Mouse (Mus musculus): ENCODE measurements around the gene Clec16a. TPM values are rescaled to one million over a fixed set of nuclear protein-coding genes. Genes with fewer than 3 reads are reported as not detected.

Gene Clec16a
- polyA plus RNA-seq, 1 experiment = 19.6 TPM

- no peak for TF ChIP-seq GATA1 (IDR thresholded peaks at IDR 0.05; ENCODE audit: low read length)
Measured at GRCm38 (mm10) chr16:10781862-10782371, 236.8 kb downstream of the Clec16a start.

- TF ChIP-seq GATA1 (IDR thresholded peaks at IDR 0.05; ENCODE audit: low read length) = no peak
Measured at GRCm38 (mm10) chr16:10782377-10783151, 237.4 kb downstream of the Clec16a start.

- no peak for TF ChIP-seq GATA1 (IDR thresholded peaks at IDR 0.05; ENCODE audit: low read length)
Measured at GRCm38 (mm10) chr16:10783152-10783434, 238.0 kb downstream of the Clec16a start.

- TF ChIP-seq GATA1 (IDR thresholded peaks at IDR 0.05; ENCODE audit: low read length) = no peak
Measured at GRCm38 (mm10) chr16:10783451-10783850, 238.3 kb downstream of the Clec16a start.

GRCm38 (mm10) chr16:10783883-10784792, 239.0 kb downstream of the Clec16a start:
- no peak for TF ChIP-seq GATA1 (IDR thresholded peaks at IDR 0.05; ENCODE audit: low read length)

GRCm38 (mm10) chr16:10784793-10785370, 239.7 kb downstream of the Clec16a start:
- TF ChIP-seq GATA1 (IDR thresholded peaks at IDR 0.05; ENCODE audit: low read length) = no peak

GRCm38 (mm10) chr16:10785371-10786231, 240.5 kb downstream of the Clec16a start, which contains the start of gene Socs1:
TSS of gene Socs1 (minus strand) at chr16:10785536.
- TF ChIP-seq GATA1 (IDR thresholded peaks at IDR 0.05; ENCODE audit: low read length) = no peak

- TF ChIP-seq GATA1 (IDR thresholded peaks at IDR 0.05; ENCODE audit: low read length) = no peak
Measured at GRCm38 (mm10) chr16:10786288-10786687, 241.1 kb downstream of the Clec16a start.

GRCm38 (mm10) chr16:10786782-10787547, 241.8 kb downstream of the Clec16a start:
- no peak for TF ChIP-seq GATA1 (IDR thresholded peaks at IDR 0.05; ENCODE audit: low read length)

GRCm38 (mm10) chr16:10787548-10788058, 242.5 kb downstream of the Clec16a start:
- no peak for TF ChIP-seq GATA1 (IDR thresholded peaks at IDR 0.05; ENCODE audit: low read length)

GRCm38 (mm10) chr16:10788271-10788670, 243.1 kb downstream of the Clec16a start, which contains the start of gene Tnp2:
TSS of gene Tnp2 (minus strand) at chr16:10788660.
- TF ChIP-seq GATA1 (IDR thresholded peaks at IDR 0.05; ENCODE audit: low read length) = no peak

- TF ChIP-seq GATA1 (IDR thresholded peaks at IDR 0.05; ENCODE audit: low read length) = no peak
Measured at GRCm38 (mm10) chr16:10788866-10789265, 243.7 kb downstream of the Clec16a start.

GRCm38 (mm10) chr16:10790702-10791101, 245.6 kb downstream of the Clec16a start, which contains the start of gene Prm3:
TSS of gene Prm3 (minus strand) at chr16:10790914.
- TF ChIP-seq GATA1 (IDR thresholded peaks at IDR 0.05; ENCODE audit: low read length) = no peak

Other genes with a start within 250 kb of the Clec16a start
- gene Emp2, start 231.4 kb upstream of the Clec16a start, polyA plus RNA-seq (2012) = not detected in 2 replicates
- 0.05 and 0.10 TPM in 2 replicates for gene Tekt5, start 149.8 kb upstream of the Clec16a start, polyA plus RNA-seq (2012)
- 50.0 and 72.1 TPM in 2 replicates for gene Nubp1, start 133.4 kb upstream of the Clec16a start, polyA plus RNA-seq (2012)
- gene Tvp23a, start 98.0 kb upstream of the Clec16a start, polyA plus RNA-seq (2012) = not detected in 2 replicates
- gene Ciita, start 65.3 kb upstream of the Clec16a start, polyA plus RNA-seq (2012) = 0.01 TPM in 2 replicates
- 23.7 and 33.1 TPM in 2 replicates for gene Dexi, start 2.3 kb upstream of the Clec16a start, polyA plus RNA-seq (2012)
- gene Socs1, start 240.2 kb downstream of the Clec16a start, polyA plus RNA-seq (2012) = 6.9 and 9.4 TPM in 2 replicates
- gene Tnp2, start 243.3 kb downstream of the Clec16a start, polyA plus RNA-seq (2012) = not detected in 2 replicates
- not detected in 2 replicates for gene Prm3, start 245.6 kb downstream of the Clec16a start, polyA plus RNA-seq (2012)

Measured in G1E-ER4 (cell line).